24 mouse cellular contexts compared by ENCODE assay signal in the genomic region with DNA sequence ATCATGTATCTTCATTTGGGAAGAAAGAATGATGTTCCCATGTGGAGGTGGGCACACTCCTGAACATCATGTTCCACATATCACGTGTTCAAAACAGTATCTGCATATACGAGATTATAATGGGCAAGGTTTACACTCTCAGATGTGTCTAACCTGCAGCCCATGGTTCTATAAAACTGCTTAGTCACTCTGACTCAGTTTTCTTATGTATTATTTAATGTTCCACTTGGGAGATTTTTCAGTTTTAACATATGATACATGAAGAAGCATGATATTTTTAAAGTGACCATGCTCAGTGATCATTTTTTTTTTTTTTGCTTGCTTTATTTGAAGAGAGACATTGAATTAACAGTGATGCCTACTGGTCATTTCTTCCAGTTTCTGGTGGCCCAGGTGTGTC.
"Had no signal": no experiment of that assay in that cellular context is flagged by ENCODE, and none has a peak within 500 bp of the region (broad histone marks: within the 10 kb centered on the region; RNA-seq: fewer than 3 reads in every experiment).

No protein-coding gene starts in this region.

- H3K4me2 ChIP-seq: heart, embryonic 11.5 days; hindbrain, embryonic 13.5 days; hindbrain, embryonic 15.5 days; limb, embryonic 12.5 days; liver, embryonic 11.5 days; liver, embryonic 13.5 days; liver, embryonic 15.5 days had no signal

- H3K9me3 ChIP-seq: hindbrain, embryonic 13.5 days; hindbrain, embryonic 15.5 days; limb, embryonic 10.5 days; limb, embryonic 12.5 days; liver, embryonic 13.5 days; liver, embryonic 15.5 days had no signal

- H3K27me3 ChIP-seq: hindbrain, embryonic 13.5 days; hindbrain, embryonic 15.5 days; limb, embryonic 12.5 days; liver, embryonic 13.5 days; liver, embryonic 15.5 days had no signal

- H3K4me1 ChIP-seq: hindbrain, embryonic 13.5 days; hindbrain, embryonic 15.5 days had no signal

- DNase-seq: gastrocnemius, postnatal 14 days; gastrocnemius, postnatal 36 days; heart, adult 11 months; heart, adult 2 months; heart, postnatal 10 days; heart, postnatal 36 days; kidney, adult 18-20 months; kidney, adult 8-10 months; kidney, postnatal 10 days; kidney, postnatal 25 days; kidney, postnatal 4 days; liver; liver, embryonic 13.5 days had no signal

- H3K27ac ChIP-seq: heart, adult 2 months; hindbrain, embryonic 13.5 days; hindbrain, embryonic 15.5 days; hindbrain, postnatal 0 days; layer of hippocampus, adult 2 months; left cerebral cortex, adult 2 months; limb, embryonic 10.5 days; limb, embryonic 12.5 days; liver, embryonic 13.5 days; liver, embryonic 15.5 days had no signal

- ATAC-seq: hindbrain, postnatal 0 days; intestine, postnatal 0 days had no signal

- H3K36me3 ChIP-seq: hindbrain, embryonic 13.5 days; hindbrain, embryonic 15.5 days; limb, embryonic 10.5 days; limb, embryonic 12.5 days; liver, embryonic 13.5 days; liver, embryonic 15.5 days had no signal

- H3K4me3 ChIP-seq: heart, adult 2 months; hindbrain, embryonic 13.5 days; hindbrain, embryonic 15.5 days; layer of hippocampus, adult 2 months; left cerebral cortex, adult 2 months; limb, embryonic 10.5 days; limb, embryonic 12.5 days; liver, embryonic 13.5 days; liver, embryonic 15.5 days had no signal

- H3K9ac ChIP-seq: hindbrain, embryonic 13.5 days; hindbrain, embryonic 15.5 days; limb, embryonic 12.5 days; liver, embryonic 13.5 days; liver, embryonic 15.5 days had no signal
